Mouse (Mus musculus) G1E (cell line): ENCODE measurements around the gene Dnajc25.

Source experiments
- CTCF ChIP-seq: IDR thresholded peaks from 2 replicates; pipeline ENCODE4 v1.5.1; 2012; ENCODE audit warnings: low read depth, low read length, inconsistent platforms, mixed read lengths
- GATA1 ChIP-seq: IDR thresholded peaks from 2 replicates; pipeline ENCODE4 v1.6.1; 2012; ENCODE audit warnings: borderline replicate concordance, low read length, inconsistent platforms, mixed read lengths
- POLR2AphosphoS5 ChIP-seq: IDR thresholded peaks from 2 replicates; pipeline ENCODE4 v1.6.1; 2012; ENCODE audit warnings: low read depth, low read length, inconsistent platforms; ENCODE audit not compliant: insufficient replicate concordance
- TAL1 ChIP-seq: conservative IDR thresholded peaks from 2 replicates; pipeline ENCODE4 v1.6.1; 2012; ENCODE audit warnings: low read depth, low read length, inconsistent platforms, mixed read lengths

- TF ChIP-seq CTCF (no peak), POLR2AphosphoS5 (no peak), TAL1 (no peak), GATA1 (no peak)
These were observed 8.3 kb downstream of the Dnajc25 start, which contains the start of gene Gm20503 for GRCm38 (mm10) chr4:59002948-59003805.
